Mouse (Mus musculus) monocyte, adult 2 months (primary cell): ENCODE results near the gene Speer4f2.
"Not testable (repeated sequence)": the region's sequence is repeated elsewhere in the genome, so short reads cannot be mapped to it uniquely, and the experiment has no call there.

Experiments used
- DNase-seq, 2 experiments: peaks; one replicate each; pipeline ENCODE4 v3.0.0; 2022; ENCODE audit warnings: low spot score in 2 of 2, low read depth in 1 of 2

Gene Speer4f2

DNA sequence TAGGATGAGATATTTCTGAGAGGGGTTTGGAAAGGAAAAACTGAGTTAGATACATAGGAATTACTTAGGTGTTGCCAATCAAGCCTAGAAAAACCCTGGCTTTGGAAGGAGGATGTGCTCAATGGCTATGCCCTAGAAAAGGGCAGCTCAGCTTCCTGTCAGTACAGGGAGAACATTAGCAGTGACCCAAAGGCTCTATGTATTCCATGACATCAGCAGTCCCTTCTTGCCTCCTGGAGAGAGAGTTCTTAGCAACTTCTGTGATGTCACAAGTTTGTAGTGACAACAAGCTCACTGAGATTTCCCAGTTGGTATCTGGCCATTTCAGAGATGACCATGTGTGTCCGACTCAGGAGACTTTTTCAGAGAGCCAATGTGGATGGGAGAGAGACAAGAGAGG, at the start of gene Speer4f2:
Gene Speer4f2 (plus strand): TSS at position 301 of the 400 bp plus-strand sequence.
- not testable (repeated sequence) for DNase-seq

DNA sequence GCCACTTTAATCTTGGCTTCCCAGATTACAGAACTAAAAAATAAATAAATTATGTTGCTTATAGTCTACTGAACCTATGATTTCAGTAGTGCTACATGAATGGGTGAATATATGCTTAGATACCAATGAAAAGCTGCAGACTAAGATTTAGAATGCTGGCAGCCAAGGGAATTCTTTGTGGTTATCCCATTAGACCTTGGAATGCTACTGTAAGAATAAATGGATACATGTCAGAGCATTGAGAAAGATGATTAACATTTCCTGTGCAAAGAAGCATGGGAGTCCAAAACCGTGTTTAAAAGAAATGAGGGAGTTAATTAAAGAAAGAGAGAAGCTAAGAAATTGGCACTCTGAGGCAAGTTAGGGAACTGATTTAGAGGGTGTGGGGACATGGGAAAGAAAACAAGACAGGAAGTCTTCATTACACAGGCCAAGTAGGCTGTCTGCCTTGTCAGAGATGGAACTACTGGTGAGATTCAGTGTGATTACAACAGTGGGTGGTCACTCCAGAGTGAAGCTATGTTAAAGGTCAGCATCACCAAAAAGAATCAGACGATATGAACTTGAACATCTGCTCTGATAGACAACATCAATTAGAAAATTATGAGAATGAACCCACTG, 43.9 kb upstream of the Speer4f2 start:
- DNase-seq, result no peak

GRCm38 (mm10) chr5:17334836-17335235, 38.1 kb upstream of the Speer4f2 start:
- no peak for DNase-seq

GRCm38 (mm10) chr5:17345741-17346140, 27.2 kb upstream of the Speer4f2 start:
- not testable (repeated sequence) for DNase-seq

- no peak for DNase-seq
Observed at GRCm38 (mm10) chr5:17359394-17359999, 13.5 kb upstream of the Speer4f2 start.

GRCm38 (mm10) chr5:17389926-17390325, 16.9 kb downstream of the Speer4f2 start:
- DNase-seq, result no peak

DNA sequence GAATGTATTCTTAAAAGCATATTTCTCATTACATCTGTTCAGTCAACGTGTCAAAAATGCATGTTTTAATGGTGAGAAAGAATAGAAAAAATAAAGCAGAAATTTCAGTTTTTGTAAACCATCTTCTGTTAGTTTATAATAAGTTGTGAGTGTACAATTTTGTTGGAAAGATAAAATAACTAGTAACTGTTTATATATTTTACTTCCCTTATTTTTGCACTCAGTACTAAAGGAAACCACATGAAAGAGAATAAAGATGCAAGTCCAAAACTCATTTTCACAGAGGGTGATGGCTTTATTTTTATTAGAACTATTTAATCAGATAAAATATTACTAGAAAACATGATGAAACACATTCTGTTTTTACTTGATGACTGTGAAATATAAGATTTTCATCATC, 18.2 kb downstream of the Speer4f2 start:
- DNase-seq, result no peak

- no peak for DNase-seq
Observed at GRCm38 (mm10) chr5:17400571-17400970, 27.6 kb downstream of the Speer4f2 start.

- DNase-seq, result no peak
Observed at GRCm38 (mm10) chr5:17401206-17402077, 28.5 kb downstream of the Speer4f2 start.

DNA sequence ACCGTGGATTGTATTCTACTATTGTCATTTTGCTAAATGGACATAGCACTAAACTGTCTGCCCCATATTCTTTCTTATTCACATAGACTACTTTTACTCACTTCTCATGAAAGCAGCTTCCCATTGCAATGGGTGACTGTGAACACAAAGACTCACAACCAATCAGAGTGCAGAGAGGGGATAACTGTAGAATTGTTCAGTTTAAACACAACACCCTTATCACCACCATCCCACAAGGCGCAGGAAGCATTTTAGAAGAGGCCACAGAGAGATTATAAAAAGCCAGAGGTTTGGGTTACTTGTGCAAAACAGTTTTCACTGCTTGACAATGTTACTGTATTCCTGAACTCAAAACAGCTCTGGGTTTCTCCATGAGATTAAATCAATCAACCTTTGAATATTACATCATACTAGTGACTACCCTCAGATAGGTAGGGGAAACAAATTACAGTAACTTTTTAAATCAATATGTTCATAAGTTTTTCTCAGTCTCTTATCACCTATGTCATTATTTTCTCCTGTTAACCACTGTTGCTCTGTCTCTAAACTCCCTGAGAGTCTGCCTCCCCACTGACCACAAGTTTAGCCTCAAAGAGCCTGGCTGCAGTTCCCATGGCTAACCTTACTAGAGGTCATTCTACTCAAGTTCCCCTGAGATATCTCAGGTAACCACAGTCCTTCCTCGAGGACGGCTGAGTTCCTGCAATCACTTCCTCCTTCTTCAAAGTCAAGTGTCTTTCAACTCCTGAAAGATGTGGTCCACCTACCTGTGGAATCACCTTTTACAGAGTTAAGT, 29.5 kb downstream of the Speer4f2 start:
- DNase-seq, result no peak

GRCm38 (mm10) chr5:17403584-17403983, 30.6 kb downstream of the Speer4f2 start:
- DNase-seq, result no peak

DNA sequence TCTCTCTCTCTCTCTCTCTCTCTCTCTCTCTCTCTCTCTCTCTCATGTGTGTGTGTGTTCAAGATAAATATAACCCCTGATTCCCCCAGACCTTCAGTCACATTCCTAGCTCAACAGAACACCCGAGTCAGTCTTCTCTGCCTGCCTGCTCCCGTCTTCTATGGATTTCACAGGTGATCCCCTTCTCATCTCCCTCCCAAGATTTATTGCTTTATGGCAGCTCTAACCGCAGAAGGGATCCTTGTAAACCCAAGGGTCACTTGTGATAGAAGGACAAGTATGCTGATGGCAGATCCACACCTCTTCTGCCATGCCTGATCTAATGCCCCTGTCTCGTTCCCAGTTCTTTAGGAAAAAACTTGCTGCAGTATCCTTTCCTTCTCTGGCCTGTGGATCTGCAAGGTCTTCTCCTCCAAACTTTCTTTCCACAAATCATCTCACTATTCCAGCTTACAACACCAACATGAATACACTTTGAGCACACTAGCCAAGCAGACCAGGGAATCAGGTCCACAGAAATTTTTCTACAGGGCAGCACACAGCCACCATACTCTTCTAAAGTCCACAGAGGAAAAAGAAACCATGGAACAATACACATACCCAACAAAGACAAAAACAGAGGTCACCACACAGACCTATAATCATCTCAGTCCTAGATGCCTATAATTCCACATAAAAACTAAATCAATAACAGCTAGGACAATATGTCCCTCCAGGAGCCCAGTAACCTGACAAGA, 36.1 kb downstream of the Speer4f2 start:
- DNase-seq, result no peak

- no peak for DNase-seq
Observed at GRCm38 (mm10) chr5:17417201-17417600, 44.2 kb downstream of the Speer4f2 start.

- DNase-seq, result no peak
Observed at GRCm38 (mm10) chr5:17419215-17419820, 46.3 kb downstream of the Speer4f2 start.

GRCm38 (mm10) chr5:17419921-17420320, 46.9 kb downstream of the Speer4f2 start:
- DNase-seq, result no peak

- no peak for DNase-seq
Observed at GRCm38 (mm10) chr5:17422225-17422624, 49.2 kb downstream of the Speer4f2 start.

DNA sequence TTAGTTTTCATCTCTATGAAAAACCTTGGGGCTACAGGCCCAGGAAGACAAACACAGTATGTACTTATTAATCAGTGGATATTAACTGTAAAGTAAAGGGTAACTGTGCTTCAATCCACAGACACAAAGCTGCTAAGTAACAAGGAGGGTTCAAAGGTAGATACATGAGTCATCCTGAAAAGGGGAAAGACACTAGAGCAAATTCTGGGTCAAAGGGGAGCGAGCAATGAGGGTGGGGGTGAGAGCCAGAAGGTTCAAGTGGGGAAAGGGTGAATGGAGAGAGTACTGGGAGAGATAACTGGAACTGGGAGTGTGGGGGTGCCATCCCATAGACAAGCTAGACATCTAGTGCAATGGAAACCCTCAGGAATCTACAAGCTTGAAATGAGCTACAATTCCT, 54.0 kb downstream of the Speer4f2 start:
- DNase-seq, result no peak
